Mouse (Mus musculus): Measurements from ENCODE around the gene Ulk3. TPM values are rescaled to one million over a fixed set of nuclear protein-coding genes. Genes with fewer than 3 reads are reported as not detected.

Gene Ulk3
- polyA plus RNA-seq, 1 experiment from 2014 or later: 10.9 TPM

- peak overlapping the region; percentile 52 for H3K4me3 ChIP-seq (ENCODE audit: low read depth, low read length)
- no peaks in the 10 kb centered on the region for H3K27me3 ChIP-seq (ENCODE audit: control insufficient read depth, insufficient read depth, low read length)
- H3K27ac ChIP-seq (ENCODE audit: low read depth, low read length): no peak overlapping the region
- no peak for DNase-seq (ENCODE audit: low spot score)
- peaks cover 10% of the 10 kb centered on the region; the same call in 1 of the 2 replicates for H3K4me1 ChIP-seq (ENCODE audit: control insufficient read depth, insufficient read depth, low read length)
- H3K4me2 ChIP-seq (ENCODE audit: low read depth): peak overlapping the region; percentile 74
- no peaks in the 10 kb centered on the region for H3K36me3 ChIP-seq (ENCODE audit: control insufficient read depth, insufficient read depth, low read length)
- WGBS: 80% methylated on average over 13 of the region's 13 CpGs
- no peak overlapping the region for H3K9ac ChIP-seq (ENCODE audit: low read length)
- H3K9me3 ChIP-seq (ENCODE audit: control insufficient read depth, low read length): no peaks in the 10 kb centered on the region
- ATAC-seq (ENCODE audit: insufficient read depth, low FRiP score, low TSS enrichment): no peak
These were observed 27.5 kb upstream of the Ulk3 start for GRCm38 (mm10) chr9:57561711-57562099.

GRCm38 (mm10) chr9:57562896-57563372, 26.3 kb upstream of the Ulk3 start:
- Histone ChIP-seq H3K4me1 (ENCODE audit: control insufficient read depth, insufficient read depth, low read length) (peaks cover 10% of the 10 kb centered on the region; the same call in 1 of the 2 replicates), H3K9me3 (ENCODE audit: control insufficient read depth, low read length) (no peaks in the 10 kb centered on the region), H3K27ac (ENCODE audit: low read depth, low read length) (no peak overlapping the region), H3K36me3 (ENCODE audit: control insufficient read depth, insufficient read depth, low read length) (no peaks in the 10 kb centered on the region), H3K4me3 (ENCODE audit: low read depth, low read length) (no peak overlapping the region), H3K9ac (ENCODE audit: low read length) (no peak overlapping the region), H3K4me2 (ENCODE audit: low read depth) (no peak overlapping the region), H3K27me3 (ENCODE audit: control insufficient read depth, insufficient read depth, low read length) (no peaks in the 10 kb centered on the region)
- DNase-seq (ENCODE audit: low spot score) (no peak), ATAC-seq (ENCODE audit: insufficient read depth, low FRiP score, low TSS enrichment) (no peak)
- 68% methylated on average over 4 of the region's 4 CpGs for WGBS

- H3K27ac ChIP-seq (ENCODE audit: low read depth, low read length): no peak overlapping the region
- H3K4me3 ChIP-seq (ENCODE audit: low read depth, low read length): no peak overlapping the region
- 88% methylated on average over 6 of the region's 6 CpGs for WGBS
- H3K4me1 ChIP-seq (ENCODE audit: control insufficient read depth, insufficient read depth, low read length): peaks cover 10% of the 10 kb centered on the region; the same call in 1 of the 2 replicates
- DNase-seq (ENCODE audit: low spot score) (no peak), ATAC-seq (ENCODE audit: insufficient read depth, low FRiP score, low TSS enrichment) (no peak)
- no peak overlapping the region for H3K9ac ChIP-seq (ENCODE audit: low read length)
- H3K9me3 ChIP-seq (ENCODE audit: control insufficient read depth, low read length): no peaks in the 10 kb centered on the region
- peaks cover 5% of the 10 kb centered on the region for H3K36me3 ChIP-seq (ENCODE audit: control insufficient read depth, insufficient read depth, low read length)
- no peaks in the 10 kb centered on the region for H3K27me3 ChIP-seq (ENCODE audit: control insufficient read depth, insufficient read depth, low read length)
- H3K4me2 ChIP-seq (ENCODE audit: low read depth): no peak overlapping the region
These were observed 24.6 kb upstream of the Ulk3 start for GRCm38 (mm10) chr9:57564609-57565008.

DNA sequence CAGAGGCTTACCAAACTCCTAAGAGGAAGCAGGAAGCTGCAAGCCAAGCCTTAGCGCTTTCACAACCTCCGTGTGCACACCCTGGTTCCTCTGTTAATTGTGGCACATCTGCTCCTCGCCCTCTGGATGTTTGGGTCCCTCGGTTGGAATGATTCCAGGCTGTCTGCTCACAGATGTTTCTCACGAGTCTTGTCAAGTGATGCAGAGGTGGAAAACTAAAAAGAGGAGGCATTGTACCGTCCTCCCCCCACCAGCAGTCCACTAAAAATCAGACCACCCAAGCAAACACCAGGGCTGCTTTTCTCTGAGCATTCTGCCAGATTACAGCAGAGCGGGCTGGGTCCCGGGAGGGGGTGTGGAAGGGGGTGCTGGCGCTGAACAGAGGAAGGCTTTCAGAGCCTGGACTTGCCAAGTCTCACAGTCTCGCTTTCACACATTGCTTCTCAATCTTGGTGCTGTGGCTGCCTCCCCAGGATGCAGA, 23.5 kb upstream of the Ulk3 start:
- ATAC-seq (ENCODE audit: insufficient read depth, low FRiP score, low TSS enrichment) (no peak), DNase-seq (ENCODE audit: low spot score) (peak; percentile 32)
- Histone ChIP-seq H3K4me1 (ENCODE audit: control insufficient read depth, insufficient read depth, low read length) (peaks cover 10% of the 10 kb centered on the region; the same call in 1 of the 2 replicates), H3K4me2 (ENCODE audit: low read depth) (no peak overlapping the region), H3K9me3 (ENCODE audit: control insufficient read depth, low read length) (no peaks in the 10 kb centered on the region), H3K36me3 (ENCODE audit: control insufficient read depth, insufficient read depth, low read length) (peaks cover 5% of the 10 kb centered on the region), H3K27ac (ENCODE audit: low read depth, low read length) (no peak overlapping the region), H3K4me3 (ENCODE audit: low read depth, low read length) (no peak overlapping the region), H3K9ac (ENCODE audit: low read length) (no peak overlapping the region), H3K27me3 (ENCODE audit: control insufficient read depth, insufficient read depth, low read length) (no peaks in the 10 kb centered on the region)
- 54% methylated on average over 10 of the region's 10 CpGs for WGBS

GRCm38 (mm10) chr9:57566846-57567245, 22.4 kb upstream of the Ulk3 start:
- H3K4me1 ChIP-seq (ENCODE audit: control insufficient read depth, insufficient read depth, low read length): peaks cover 4% of the 10 kb centered on the region; the same call in 1 of the 2 replicates
- peaks cover 5% of the 10 kb centered on the region for H3K36me3 ChIP-seq (ENCODE audit: control insufficient read depth, insufficient read depth, low read length)
- 60% methylated on average over 8 of the region's 8 CpGs for WGBS
- H3K4me2 ChIP-seq (ENCODE audit: low read depth): no peak overlapping the region
- ATAC-seq (ENCODE audit: insufficient read depth, low FRiP score, low TSS enrichment) (no peak), DNase-seq (ENCODE audit: low spot score) (no peak)
- H3K9ac ChIP-seq (ENCODE audit: low read length): no peak overlapping the region
- no peak overlapping the region for H3K4me3 ChIP-seq (ENCODE audit: low read depth, low read length)
- H3K9me3 ChIP-seq (ENCODE audit: control insufficient read depth, low read length): no peaks in the 10 kb centered on the region
- no peaks in the 10 kb centered on the region for H3K27me3 ChIP-seq (ENCODE audit: control insufficient read depth, insufficient read depth, low read length)
- no peak overlapping the region for H3K27ac ChIP-seq (ENCODE audit: low read depth, low read length)

DNA sequence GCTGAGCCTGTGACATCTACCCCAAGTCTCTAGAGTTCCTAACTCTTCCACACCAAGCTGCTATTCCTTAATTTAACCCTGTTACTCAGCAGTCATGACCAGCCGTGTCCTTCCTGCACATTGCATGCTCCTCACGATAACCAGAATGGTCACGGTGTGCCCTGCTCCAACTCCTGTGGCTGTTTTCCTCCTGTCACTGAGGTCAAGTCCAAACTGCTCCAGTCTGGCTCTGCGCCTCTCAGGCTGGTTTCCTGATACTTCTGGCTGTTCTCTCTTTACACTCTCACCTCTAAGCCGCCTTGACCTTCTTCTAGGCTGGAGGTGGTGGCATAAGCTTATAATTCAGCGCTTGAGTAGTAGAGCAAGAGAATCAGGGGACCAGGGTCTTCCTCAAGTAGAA, 20.8 kb upstream of the Ulk3 start:
- ATAC-seq (ENCODE audit: insufficient read depth, low FRiP score, low TSS enrichment): no peak
- no peak overlapping the region for H3K9ac ChIP-seq (ENCODE audit: low read length)
- no peak overlapping the region for H3K4me3 ChIP-seq (ENCODE audit: low read depth, low read length)
- H3K4me2 ChIP-seq (ENCODE audit: low read depth): no peak overlapping the region
- H3K36me3 ChIP-seq (ENCODE audit: control insufficient read depth, insufficient read depth, low read length): peaks cover 5% of the 10 kb centered on the region
- H3K27me3 ChIP-seq (ENCODE audit: control insufficient read depth, insufficient read depth, low read length): no peaks in the 10 kb centered on the region
- DNase-seq (ENCODE audit: low spot score): no peak
- 94% methylated on average over 6 of the region's 6 CpGs for WGBS
- no peak overlapping the region for H3K27ac ChIP-seq (ENCODE audit: low read depth, low read length)
- H3K9me3 ChIP-seq (ENCODE audit: control insufficient read depth, low read length): no peaks in the 10 kb centered on the region
- H3K4me1 ChIP-seq (ENCODE audit: control insufficient read depth, insufficient read depth, low read length): no peaks in the 10 kb centered on the region

DNA sequence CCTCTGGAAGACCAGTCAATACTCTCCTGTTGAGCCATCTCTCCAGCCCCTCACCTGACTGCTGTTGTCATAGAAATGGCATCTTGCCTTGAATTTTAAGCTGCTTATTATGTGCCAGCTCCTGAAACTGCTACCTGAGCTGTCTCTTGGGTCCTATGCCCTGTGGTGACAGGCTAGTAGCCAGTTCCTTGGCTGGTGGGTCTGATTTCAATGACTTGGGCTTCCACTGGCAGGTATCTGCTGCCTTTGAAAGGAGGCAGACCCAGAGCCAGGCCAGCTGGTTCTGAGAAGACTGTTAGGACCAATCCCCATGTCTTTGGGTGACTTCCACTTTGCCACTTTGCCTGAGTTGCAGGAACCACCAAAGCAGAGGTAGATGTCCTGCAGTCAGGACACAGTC, 14.9 kb upstream of the Ulk3 start:
- H3K4me3 ChIP-seq (ENCODE audit: low read depth, low read length): no peak overlapping the region
- ATAC-seq (ENCODE audit: insufficient read depth, low FRiP score, low TSS enrichment) (no peak), DNase-seq (ENCODE audit: low spot score) (no peak)
- H3K27me3 ChIP-seq (ENCODE audit: control insufficient read depth, insufficient read depth, low read length): no peaks in the 10 kb centered on the region
- no peak overlapping the region for H3K27ac ChIP-seq (ENCODE audit: low read depth, low read length)
- H3K9me3 ChIP-seq (ENCODE audit: control insufficient read depth, low read length): no peaks in the 10 kb centered on the region
- H3K9ac ChIP-seq (ENCODE audit: low read length): no peak overlapping the region
- peaks cover 6% of the 10 kb centered on the region for H3K36me3 ChIP-seq (ENCODE audit: control insufficient read depth, insufficient read depth, low read length)
- no peaks in the 10 kb centered on the region for H3K4me1 ChIP-seq (ENCODE audit: control insufficient read depth, insufficient read depth, low read length)
- no peak overlapping the region for H3K4me2 ChIP-seq (ENCODE audit: low read depth)

GRCm38 (mm10) chr9:57575577-57575976, 13.7 kb upstream of the Ulk3 start:
- Histone ChIP-seq H3K4me2 (ENCODE audit: low read depth) (no peak overlapping the region), H3K4me1 (ENCODE audit: control insufficient read depth, insufficient read depth, low read length) (no peaks in the 10 kb centered on the region), H3K36me3 (ENCODE audit: control insufficient read depth, insufficient read depth, low read length) (peaks cover 3% of the 10 kb centered on the region; the same call in 1 of the 2 replicates), H3K27me3 (ENCODE audit: control insufficient read depth, insufficient read depth, low read length) (no peaks in the 10 kb centered on the region), H3K9me3 (ENCODE audit: control insufficient read depth, low read length) (no peaks in the 10 kb centered on the region), H3K9ac (ENCODE audit: low read length) (no peak overlapping the region), H3K27ac (ENCODE audit: low read depth, low read length) (no peak overlapping the region), H3K4me3 (ENCODE audit: low read depth, low read length) (no peak overlapping the region)
- 89% methylated on average over 3 of the region's 3 CpGs for WGBS
- DNase-seq (ENCODE audit: low spot score) (no peak), ATAC-seq (ENCODE audit: insufficient read depth, low FRiP score, low TSS enrichment) (no peak)

- no peak for ATAC-seq (ENCODE audit: insufficient read depth, low FRiP score, low TSS enrichment)
- Histone ChIP-seq H3K4me3 (ENCODE audit: low read depth, low read length) (no peak overlapping the region), H3K4me2 (ENCODE audit: low read depth) (no peak overlapping the region), H3K36me3 (ENCODE audit: control insufficient read depth, insufficient read depth, low read length) (peaks cover 6% of the 10 kb centered on the region), H3K27ac (ENCODE audit: low read depth, low read length) (no peak overlapping the region), H3K9ac (ENCODE audit: low read length) (no peak overlapping the region), H3K27me3 (ENCODE audit: control insufficient read depth, insufficient read depth, low read length) (no peaks in the 10 kb centered on the region), H3K4me1 (ENCODE audit: control insufficient read depth, insufficient read depth, low read length) (no peaks in the 10 kb centered on the region), H3K9me3 (ENCODE audit: control insufficient read depth, low read length) (no peaks in the 10 kb centered on the region)
- 85% methylated on average over 6 of the region's 6 CpGs for WGBS
- no peak for DNase-seq (ENCODE audit: low spot score)
These were observed 12.0 kb upstream of the Ulk3 start for GRCm38 (mm10) chr9:57577144-57577849.

Data from neural tube, embryonic 11.5 days (tissue).